Mouse (Mus musculus) MEL (cell line): ENCODE data around the gene Nefh. TPM values are rescaled to one million over a fixed set of nuclear protein-coding genes. Genes with fewer than 3 reads are reported as not detected.

Experiments used
- DNase-seq: peaks from one replicate; pipeline ENCODE4 v3.0.0; 2011; ENCODE audit warnings: low read depth, low spot score
- H3K27ac ChIP-seq: 2 replicates; pipeline ENCODE4 v1.5.1; 2012; ENCODE audit warnings: low read depth, mild to moderate bottlenecking, control low read depth, low read length, moderate library complexity; ENCODE audit not compliant: control insufficient read depth
- H3K27me3 ChIP-seq, 2 experiments: fragments of 150-350 bp in 1 of 2; sonication (generic) in 1 of 2; 2 replicates each; pipeline ENCODE4 v1.6.1; 2012; ENCODE audit warnings: low read length in 2 of 2, mild to moderate bottlenecking in 2 of 2, improper control_type of control experiment in 1 of 2, moderate library complexity in 1 of 2; ENCODE audit not compliant: insufficient read depth in 2 of 2, control insufficient read depth in 1 of 2
- H3K36me3 ChIP-seq, 2 experiments: 2 replicates each; pipeline ENCODE4 v1.6.1; 2012 to 2014; ENCODE audit warnings: low read length in 2 of 2, improper control_type of control experiment in 1 of 2, inconsistent platforms in 1 of 2, mild to moderate bottlenecking in 1 of 2; ENCODE audit not compliant: insufficient read depth in 2 of 2, control insufficient read depth in 1 of 2
- H3K4me1 ChIP-seq, 2 experiments: fragments of 150-350 bp in 1 of 2; sonication (generic) in 1 of 2; 2 replicates each; pipeline ENCODE4 v1.6.1; 2012; ENCODE audit warnings: low read length in 2 of 2, improper control_type of control experiment in 1 of 2, mild to moderate bottlenecking in 1 of 2; ENCODE audit not compliant: insufficient read depth in 2 of 2, control insufficient read depth in 1 of 2
- H3K4me3 ChIP-seq, 2 experiments: fragments of 150-350 bp in 1 of 2; sonication (generic) in 1 of 2; 2 replicates each; pipeline ENCODE4 v1.5.1; 2012; ENCODE audit warnings: low read depth in 2 of 2, low read length in 2 of 2, mild to moderate bottlenecking in 2 of 2, moderate library complexity in 2 of 2, control low read depth in 1 of 2, improper control_type of control experiment in 1 of 2; ENCODE audit not compliant: control insufficient read depth in 1 of 2, insufficient read depth in 1 of 2
- H3K79me2 ChIP-seq: 2 replicates; pipeline ENCODE4 v1.6.1; 2012; ENCODE audit warnings: mild to moderate bottlenecking, low read length, moderate library complexity; ENCODE audit not compliant: control insufficient read depth, poor library complexity, insufficient read depth
- H3K9ac ChIP-seq: 2 replicates; pipeline ENCODE4 v1.6.1; 2012; ENCODE audit warnings: low read depth, mild to moderate bottlenecking, control low read depth, low read length, moderate library complexity; ENCODE audit not compliant: control insufficient read depth, poor library complexity, severe bottlenecking
- H3K9me3 ChIP-seq: fragments of 150-350 bp; sonication (generic); replicated peaks from 2 replicates; pipeline ENCODE4 v1.6.1; 2012; ENCODE audit warnings: mild to moderate bottlenecking, low read length, improper control_type of control experiment, moderate library complexity; ENCODE audit not compliant: insufficient read depth
- BHLHE40 ChIP-seq: IDR thresholded peaks from 2 replicates; pipeline ENCODE4 v1.6.1; 2012; ENCODE audit warnings: low read depth, mild to moderate bottlenecking, inconsistent platforms, low read length, improper control_type of control experiment, borderline replicate concordance
- CHD1 ChIP-seq: IDR thresholded peaks from 2 replicates; pipeline ENCODE4 v1.6.1; 2012; ENCODE audit warnings: low read depth, mild to moderate bottlenecking, inconsistent platforms, low read length, improper control_type of control experiment
- CHD2 ChIP-seq: IDR thresholded peaks from 2 replicates; pipeline ENCODE4 v1.6.1; 2011; ENCODE audit warnings: low read length, improper control_type of control experiment
- CTCF ChIP-seq, 3 experiments: IDR thresholded peaks in 2 of 3; conservative IDR thresholded peaks in 1 of 3; 2 replicates each; pipeline ENCODE4 v1.5.1; 2011 to 2012; ENCODE audit warnings: low read length in 3 of 3, low read depth in 2 of 3, mild to moderate bottlenecking in 2 of 3, improper control_type of control experiment in 1 of 3, inconsistent platforms in 1 of 3, mixed read lengths in 1 of 3, moderate library complexity in 1 of 3; ENCODE audit not compliant: control insufficient read depth in 1 of 3, insufficient read depth in 1 of 3, poor library complexity in 1 of 3, severe bottlenecking in 1 of 3
- E2F4 ChIP-seq: IDR thresholded peaks from 2 replicates; pipeline ENCODE4 v1.6.1; 2011; ENCODE audit warnings: low read depth, low read length, improper control_type of control experiment, borderline replicate concordance
- ELF1 ChIP-seq: IDR thresholded peaks from 2 replicates; pipeline ENCODE4 v1.6.1; 2014; ENCODE audit warnings: low read depth, mild to moderate bottlenecking, inconsistent platforms, low read length, improper control_type of control experiment, moderate library complexity
- EP300 ChIP-seq, 2 experiments: IDR thresholded peaks; 2 replicates each; pipeline ENCODE4 v1.6.1; 2011; ENCODE audit warnings: improper control_type of control experiment in 2 of 2, low read length in 2 of 2, low read depth in 1 of 2, mild to moderate bottlenecking in 1 of 2
- ETS1 ChIP-seq: IDR thresholded peaks from 2 replicates; pipeline ENCODE4 v1.6.1; 2012; ENCODE audit warnings: low read depth, mild to moderate bottlenecking, inconsistent platforms, low read length, improper control_type of control experiment, moderate library complexity
- GATA1 ChIP-seq: IDR thresholded peaks from 2 replicates; pipeline ENCODE4 v1.6.1; 2011; ENCODE audit warnings: low read depth, low read length, improper control_type of control experiment
- HCFC1 ChIP-seq: IDR thresholded peaks from 2 replicates; pipeline ENCODE4 v1.6.1; 2012; ENCODE audit warnings: low read depth, mild to moderate bottlenecking, inconsistent platforms, low read length, improper control_type of control experiment, moderate library complexity
- MAFK ChIP-seq: IDR thresholded peaks from 2 replicates; pipeline ENCODE4 v1.6.1; 2011; ENCODE audit warnings: low read depth, mild to moderate bottlenecking, low read length, improper control_type of control experiment, borderline replicate concordance
- MAX ChIP-seq: IDR thresholded peaks from 2 replicates; pipeline ENCODE4 v1.6.1; 2011; ENCODE audit warnings: low read length, improper control_type of control experiment
- MAZ ChIP-seq: IDR thresholded peaks from 2 replicates; pipeline ENCODE4 v1.6.1; 2012; ENCODE audit warnings: low read depth, mild to moderate bottlenecking, inconsistent platforms, low read length, improper control_type of control experiment
- MEF2A ChIP-seq: IDR thresholded peaks from 2 replicates; pipeline ENCODE4 v1.6.1; 2014; ENCODE audit warnings: low read depth, mild to moderate bottlenecking, inconsistent platforms, low read length, improper control_type of control experiment; ENCODE audit not compliant: poor library complexity, insufficient replicate concordance, severe bottlenecking; ENCODE audit errors: extremely low read depth
- MXI1 ChIP-seq: IDR thresholded peaks from 2 replicates; pipeline ENCODE4 v1.6.1; 2011; ENCODE audit warnings: mild to moderate bottlenecking, low read depth, low read length, improper control_type of control experiment
- MYB ChIP-seq: IDR thresholded peaks from 2 replicates; pipeline ENCODE4 v1.6.1; 2011; ENCODE audit warnings: mild to moderate bottlenecking, low read depth, low read length, improper control_type of control experiment
- MYC ChIP-seq: IDR thresholded peaks from 2 replicates; pipeline ENCODE4 v1.6.1; 2011; ENCODE audit warnings: low read depth, mild to moderate bottlenecking, low read length, improper control_type of control experiment, moderate library complexity
- NELFE ChIP-seq: IDR thresholded peaks from 2 replicates; pipeline ENCODE4 v1.6.1; 2011; ENCODE audit warnings: low read depth, low read length, improper control_type of control experiment
- NRF1 ChIP-seq: IDR thresholded peaks from 2 replicates; pipeline ENCODE4 v1.6.1; 2014; ENCODE audit warnings: low read depth, mild to moderate bottlenecking, inconsistent platforms, low read length, improper control_type of control experiment, moderate library complexity; ENCODE audit not compliant: poor library complexity, insufficient read depth, severe bottlenecking
- POLR2A ChIP-seq, 2 experiments: IDR thresholded peaks; 2 replicates each; pipeline ENCODE4 v1.6.1; 2011 to 2012; ENCODE audit warnings: low read length in 2 of 2, mild to moderate bottlenecking in 2 of 2, control low read depth in 1 of 2, improper control_type of control experiment in 1 of 2, low read depth in 1 of 2, moderate library complexity in 1 of 2; ENCODE audit not compliant: control insufficient read depth in 1 of 2, insufficient read depth in 1 of 2, poor library complexity in 1 of 2
- POLR2AphosphoS2 ChIP-seq: IDR thresholded peaks from 2 replicates; pipeline ENCODE4 v1.6.1; 2011; ENCODE audit warnings: low read length, improper control_type of control experiment
- POLR2AphosphoS5 ChIP-seq: IDR thresholded peaks from 2 replicates; pipeline ENCODE4 v1.6.1; 2012; ENCODE audit warnings: low read depth, borderline replicate concordance, mild to moderate bottlenecking, inconsistent platforms, low read length, moderate library complexity, mixed read lengths
- RAD21 ChIP-seq: IDR thresholded peaks from 2 replicates; pipeline ENCODE4 v1.6.1; 2011; ENCODE audit warnings: mild to moderate bottlenecking, low read depth, low read length, improper control_type of control experiment
- RCOR1 ChIP-seq: IDR thresholded peaks from 2 replicates; pipeline ENCODE4 v1.6.1; 2012; ENCODE audit warnings: low read depth, mild to moderate bottlenecking, inconsistent platforms, low read length, improper control_type of control experiment
- SIN3A ChIP-seq: IDR thresholded peaks from 2 replicates; pipeline ENCODE4 v1.6.1; 2012; ENCODE audit warnings: low read length, improper control_type of control experiment, inconsistent platforms
- SMC3 ChIP-seq: IDR thresholded peaks from 2 replicates; pipeline ENCODE4 v1.6.1; 2011; ENCODE audit warnings: low read depth, low read length, improper control_type of control experiment
- TAL1 ChIP-seq: IDR thresholded peaks from 2 replicates; pipeline ENCODE4 v1.6.1; 2012; ENCODE audit warnings: mild to moderate bottlenecking, inconsistent platforms, low read length, moderate library complexity, mixed read lengths
- TBP ChIP-seq: IDR thresholded peaks from 2 replicates; pipeline ENCODE4 v1.8.0; 2011; ENCODE audit warnings: low read depth, low read length, improper control_type of control experiment
- TCF12 ChIP-seq: IDR thresholded peaks from 2 replicates; pipeline ENCODE4 v1.6.1; 2014; ENCODE audit warnings: low read depth, mild to moderate bottlenecking, inconsistent platforms, low read length, improper control_type of control experiment, moderate library complexity
- UBTF ChIP-seq: IDR thresholded peaks from 2 replicates; pipeline ENCODE4 v1.6.1; 2012; ENCODE audit warnings: low read depth, mild to moderate bottlenecking, inconsistent platforms, low read length, improper control_type of control experiment, moderate library complexity, borderline replicate concordance; ENCODE audit not compliant: insufficient read depth
- USF1 ChIP-seq: IDR thresholded peaks from 2 replicates; pipeline ENCODE4 v1.6.1; 2014; ENCODE audit warnings: low read depth, mild to moderate bottlenecking, inconsistent platforms, low read length, improper control_type of control experiment, moderate library complexity
- ZC3H11A ChIP-seq: IDR thresholded peaks from 2 replicates; pipeline ENCODE4 v1.6.1; 2012; ENCODE audit warnings: low read depth, mild to moderate bottlenecking, inconsistent platforms, low read length, improper control_type of control experiment
- ZKSCAN1 ChIP-seq: IDR thresholded peaks from 2 replicates; pipeline ENCODE4 v1.6.1; 2012; ENCODE audit warnings: low read depth, mild to moderate bottlenecking, inconsistent platforms, low read length, improper control_type of control experiment, moderate library complexity
- ZMIZ1 ChIP-seq: IDR thresholded peaks from 2 replicates; pipeline ENCODE4 v1.6.1; 2012; ENCODE audit warnings: low read depth, mild to moderate bottlenecking, inconsistent platforms, low read length, improper control_type of control experiment, moderate library complexity
- ZNF384 ChIP-seq: IDR thresholded peaks from 2 replicates; pipeline ENCODE4 v1.6.1; 2012; ENCODE audit warnings: low read depth, mild to moderate bottlenecking, inconsistent platforms, low read length, improper control_type of control experiment
- polyA plus RNA-seq, 2 experiments: library from polyadenylated mRNA; stranded (reverse) in 1 of 2; unstranded in 1 of 2; fragments of >175 nt in 1 of 2; fragments of >200 nt in 1 of 2; gene quantifications; 2 replicates each; pipeline versions ENCODE4 v1.2.1 to v1.2.4; 2012; ENCODE audit warnings: low replicate concordance in 2 of 2, low read depth in 1 of 2; ENCODE audit not compliant: insufficient read length in 2 of 2, insufficient read depth in 1 of 2, missing spikeins in 1 of 2
- total RNA-seq: library from RNA; depleted of rRNA; stranded (reverse); fragments of 300-350 nt; gene quantifications from 2 replicates; pipeline ENCODE4 v1.2.3, GENCODE M21; 2012

Nefh gene
- total and polyA plus RNA-seq, 3 experiments: 0.03 TPM; not detected in 2

GRCm38 (mm10) chr11:4986695-4987486 is 39.0 kb upstream of the Nefh start, which contains the start of gene Ap1b1:
Ap1b1 (plus strand) TSS chr11:4986824.
- no peaks in the 10 kb centered on the region for H3K27me3 ChIP-seq
- peaks cover 24 to 48% of the 10 kb centered on the region in 2 experiments for H3K4me1 ChIP-seq
- DNase-seq: peak; percentile 97
- peak within 1 kb of the TSS; percentile 91 for H3K9ac ChIP-seq
- peaks cover 19% of the 10 kb centered on the region for H3K79me2 ChIP-seq
- H3K4me3 ChIP-seq: peak within 1 kb of the TSS; percentile 92 to 95
- peak within 1 kb of the TSS; percentile 39 for H3K27ac ChIP-seq
- no peaks in the 10 kb centered on the region for H3K9me3 ChIP-seq
- H3K36me3 ChIP-seq: peaks cover 0 to 46% of the 10 kb centered on the region in 2 experiments; a peak in 2 of 4 replicates
- TF ChIP-seq TBP (no peak), UBTF (no peak), BHLHE40 (peak; percentile 83), ZNF384 (no peak), CHD2 (no peak), MAFK (no peak), NELFE (peak; percentile 87), MYC (no peak; the same call in 1 of the 2 replicates), TAL1 (no peak), SIN3A (peak; percentile 77; the same call in 1 of the 2 replicates), EP300 (IDR thresholded peaks at IDR 0.05; ENCODE audit: low read depth in 1 of 2, low read length in 2 of 2) (0 out of 4 replicates have a peak, but pooled peaks of 1 of the 2 experiments have one; percentile 1), MXI1 (peak; percentile 79; the same call in 1 of the 2 replicates), RAD21 (no peak), ELF1 (peak; percentile 82), ETS1 (peak; percentile 48; the same call in 1 of the 2 replicates), E2F4 (no peak), POLR2AphosphoS2 (peak; percentile 71; the same call in 1 of the 2 replicates), TCF12 (peak; percentile 18; the same call in 1 of the 2 replicates), POLR2A (IDR thresholded peaks at IDR 0.05; ENCODE audit: control insufficient read depth in 1 of 2, insufficient read depth in 1 of 2, low read depth in 1 of 2, low read length in 2 of 2, poor library complexity in 1 of 2) (peak; percentile 89 to 90), ZMIZ1 (peak; percentile 87), MAX (no peak), CTCF (IDR thresholded peaks at IDR 0.05 in 2 of 3, conservative IDR thresholded peaks at IDR 0.05 in 1 of 3; ENCODE audit: control insufficient read depth in 1 of 3, insufficient read depth in 1 of 3, low read depth in 2 of 3, low read length in 3 of 3, poor library complexity in 1 of 3, severe bottlenecking in 1 of 3) (0 out of 6 replicates have a peak, but pooled peaks of 1 of the 3 experiments have one; percentile 1), MYB (no peak), MEF2A (no peak), GATA1 (0 out of 2 replicates have a peak, but pooled peaks have one; percentile 3), SMC3 (no peak), RCOR1 (peak; percentile 5; the same call in 1 of the 2 replicates), NRF1 (0 out of 2 replicates have a peak, but pooled peaks have one; percentile 9), USF1 (peak; percentile 71), CHD1 (no peak), HCFC1 (peak; percentile 85), ZKSCAN1 (no peak), MAZ (peak; percentile 88; the same call in 1 of the 2 replicates), ZC3H11A (no peak), POLR2AphosphoS5 (no peak)
